Mouse (Mus musculus): ENCODE measurements around the gene Mcl1. TPM values are rescaled to one million over a fixed set of nuclear protein-coding genes. Genes with fewer than 3 reads are reported as not detected.
A peak's percentile ranks its signal among the peaks of the same experiment; 100 is the strongest.
"Not testable (repeated sequence)": the region's sequence is repeated elsewhere in the genome, so short reads cannot be mapped to it uniquely, and the experiment has no call there.

Mcl1 gene
- total RNA-seq, 2 experiments from 2014 or later: 62.2 to 63.0 TPM

- intact Hi-C loops (cut with DNase I): no loop called here
- peak in 1 of 2 experiments; percentile 71 for DNase-seq (ENCODE audit: extremely low spot score in 1 of 2, low spot score in 2 of 2)
These were observed 13.0 kb upstream of the Mcl1 start for GRCm38 (mm10) chr3:95645313-95646235.

- no peak for DNase-seq (ENCODE audit: extremely low spot score in 1 of 2, low spot score in 2 of 2)
- intact Hi-C loops (cut with DNase I): no loop called here
These were observed 10.6 kb upstream of the Mcl1 start for GRCm38 (mm10) chr3:95648016-95648415.

- DNase-seq (ENCODE audit: extremely low spot score in 1 of 2, low spot score in 2 of 2): no peak
- intact Hi-C loops (cut with DNase I): no loop called here
These were observed 8.1 kb upstream of the Mcl1 start for GRCm38 (mm10) chr3:95650276-95651032.

- intact Hi-C loops (cut with DNase I): no loop called here
- no peak for DNase-seq (ENCODE audit: extremely low spot score in 1 of 2, low spot score in 2 of 2)
These were observed 7.6 kb upstream of the Mcl1 start for GRCm38 (mm10) chr3:95651033-95651373.

GRCm38 (mm10) chr3:95651391-95652203 is 7.0 kb upstream of the Mcl1 start:
- intact Hi-C loops (cut with DNase I): no loop called here
- DNase-seq (ENCODE audit: extremely low spot score in 1 of 2, low spot score in 2 of 2): no peak

- DNase-seq (ENCODE audit: extremely low spot score in 1 of 2, low spot score in 2 of 2): no peak
- intact Hi-C loops (cut with DNase I): no loop called here
These were observed 6.3 kb upstream of the Mcl1 start for GRCm38 (mm10) chr3:95652204-95652811.

- no peak for DNase-seq (ENCODE audit: extremely low spot score in 1 of 2, low spot score in 2 of 2)
- intact Hi-C loops (cut with DNase I): no loop called here
These were observed 5.7 kb upstream of the Mcl1 start for GRCm38 (mm10) chr3:95652871-95653270.

GRCm38 (mm10) chr3:95653473-95654034 is 5.0 kb upstream of the Mcl1 start:
- DNase-seq (ENCODE audit: extremely low spot score in 1 of 2, low spot score in 2 of 2): peak in 1 of 2 experiments; percentile 29
- intact Hi-C loops (cut with DNase I): no loop called here

- intact Hi-C loops (cut with DNase I); DNase-seq (ENCODE audit: extremely low spot score in 1 of 2, low spot score in 2 of 2): not testable (repeated sequence)
These were observed 4.2 kb upstream of the Mcl1 start for GRCm38 (mm10) chr3:95654371-95654770.

- no peak for DNase-seq (ENCODE audit: extremely low spot score in 1 of 2, low spot score in 2 of 2)
These were observed 3.2 kb upstream of the Mcl1 start for GRCm38 (mm10) chr3:95655437-95655836.

GRCm38 (mm10) chr3:95657108-95657507 is 1.5 kb upstream of the Mcl1 start:
- no peak for DNase-seq (ENCODE audit: extremely low spot score in 1 of 2, low spot score in 2 of 2)
- intact Hi-C loops (cut with DNase I): no loop called here

More at GRCm38 (mm10) chr3:95655437-95655836, 3.2 kb upstream of the Mcl1 start:
- intact Hi-C loops (cut with DNase I): no loop called here

GRCm38 (mm10) chr3:95657711-95658110 is 877 bp upstream of the Mcl1 start:
- DNase-seq (ENCODE audit: extremely low spot score in 1 of 2, low spot score in 2 of 2): no peak
- intact Hi-C loops (cut with DNase I): no loop called here

GRCm38 (mm10) chr3:95658868-95659712 is 502 bp downstream of the Mcl1 start:
- peak; percentile 40 to 90 for DNase-seq (ENCODE audit: extremely low spot score in 1 of 2, low spot score in 2 of 2)
- intact Hi-C loops (cut with DNase I): no loop called here

GRCm38 (mm10) chr3:95659948-95660347 is 1.4 kb downstream of the Mcl1 start:
- no peak for DNase-seq (ENCODE audit: extremely low spot score in 1 of 2, low spot score in 2 of 2)
- intact Hi-C loops (cut with DNase I): no loop called here

GRCm38 (mm10) chr3:95660788-95661478 is 2.3 kb downstream of the Mcl1 start:
- no peak for DNase-seq (ENCODE audit: extremely low spot score in 1 of 2, low spot score in 2 of 2)
- intact Hi-C loops (cut with DNase I): no loop called here

- no peak for DNase-seq (ENCODE audit: extremely low spot score in 1 of 2, low spot score in 2 of 2)
- intact Hi-C loops (cut with DNase I): no loop called here
These were observed 3.5 kb downstream of the Mcl1 start for GRCm38 (mm10) chr3:95661945-95662715.

Measured in left cerebral cortex, postnatal 10 days (tissue).